Mouse (Mus musculus): ENCODE measurements around the gene Ints4. TPM values are rescaled to one million over a fixed set of nuclear protein-coding genes. Genes with fewer than 3 reads are reported as not detected.
A peak's percentile ranks its signal among the peaks of the same experiment; 100 is the strongest.
"Not testable (repeated sequence)": the region's sequence is repeated elsewhere in the genome, so short reads cannot be mapped to it uniquely, and the experiment has no call there.

The Ints4 gene
- polyA plus RNA-seq (2014; fragmentation: Nextera tagmentation; extraction: Ambion mirVana) = 37.8 and 40.1 TPM in 2 replicates

DNA sequence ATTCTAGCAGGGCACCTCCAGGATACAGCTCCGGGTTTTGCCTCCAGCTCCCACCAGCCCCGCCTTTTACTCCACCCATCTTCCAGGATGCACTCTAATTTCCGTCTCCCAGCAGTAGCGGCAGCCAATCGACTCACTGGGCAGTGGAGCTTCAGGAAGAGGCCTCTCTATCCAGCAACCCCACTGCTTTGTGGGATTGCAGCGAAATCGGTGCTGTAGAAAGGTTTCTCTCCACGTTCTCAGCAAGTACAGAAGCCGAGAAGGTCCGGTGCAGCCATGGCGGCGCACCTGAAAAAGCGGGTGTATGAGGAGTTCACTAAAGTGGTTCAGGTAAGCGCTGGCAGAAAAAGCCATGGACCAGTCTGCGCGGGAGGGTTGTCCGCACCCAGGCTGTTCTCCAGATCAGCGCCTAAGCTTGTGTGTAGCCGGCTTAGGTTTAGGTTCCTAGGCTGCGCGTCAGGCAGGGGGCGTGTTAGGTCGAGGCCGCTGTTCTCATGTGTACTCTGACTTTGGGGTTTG lies at the start of gene Ints4:
Ints4 (plus strand) TSS at position 136 of the 519 bp plus-strand sequence.
- H3K4me3 ChIP-seq (ENCODE audit: low read depth, low read length) = peak within 1 kb of the TSS; percentile 79
- under 1% methylated on average over 24 of the region's 24 CpGs for WGBS (ENCODE audit: insufficient replicate concordance)

DNA sequence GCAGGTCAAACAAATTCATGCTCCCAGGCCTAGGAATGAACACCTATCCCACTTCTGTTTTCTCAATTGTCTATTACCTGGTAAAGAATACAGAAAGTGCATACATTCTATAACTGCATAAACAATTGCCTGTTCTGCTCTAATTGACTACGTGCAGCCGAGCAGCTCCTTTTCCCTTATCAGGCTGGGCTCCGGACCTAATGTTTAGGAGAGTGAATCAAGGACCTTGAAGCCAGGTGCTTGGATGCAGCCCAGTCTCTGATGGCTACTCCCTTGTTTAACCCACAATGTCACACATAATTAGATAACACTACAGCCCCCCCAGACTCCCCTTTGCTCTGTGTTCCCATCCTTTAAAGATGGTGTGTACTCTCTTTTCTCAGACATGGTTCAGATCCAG lies 47.2 kb upstream of the Ints4 start:
- H3K27me3 ChIP-seq (ENCODE audit: control insufficient read depth, insufficient read depth, low read length); H3K9me3 ChIP-seq (replicated peaks; ENCODE audit: control insufficient read depth, low read length); H3K4me3 ChIP-seq (ENCODE audit: low read depth, low read length); ATAC-seq (replicated peaks; ENCODE audit: insufficient number of reproducible peaks, low FRiP score, low TSS enrichment); H3K9ac ChIP-seq (ENCODE audit: low read depth, low read length); H3K27ac ChIP-seq (ENCODE audit: low read depth, low read length); H3K4me1 ChIP-seq (ENCODE audit: control insufficient read depth, insufficient read depth, low read length); H3K4me2 ChIP-seq; H3K36me3 ChIP-seq (ENCODE audit: control insufficient read depth, insufficient read depth, low read length): not testable (repeated sequence)
- WGBS (ENCODE audit: insufficient replicate concordance) = 50% methylated on average over 3 of the region's 3 CpGs

More for the DNA sequence above, at the start of gene Ints4:
- Histone ChIP-seq H3K36me3 (ENCODE audit: control insufficient read depth, insufficient read depth, low read length) (peaks cover 6% of the 10 kb centered on the region; the same call in 1 of the 2 replicates), H3K27ac (ENCODE audit: low read depth, low read length) (peak within 1 kb of the TSS; percentile 73), H3K9me3 (replicated peaks; ENCODE audit: control insufficient read depth, low read length) (no peaks in the 10 kb centered on the region), H3K9ac (ENCODE audit: low read depth, low read length) (peak within 1 kb of the TSS; percentile 80), H3K4me1 (ENCODE audit: control insufficient read depth, insufficient read depth, low read length) (peaks cover 12% of the 10 kb centered on the region), H3K4me2 (peak within 1 kb of the TSS; percentile 93), H3K27me3 (ENCODE audit: control insufficient read depth, insufficient read depth, low read length) (no peaks in the 10 kb centered on the region)
- ATAC-seq (replicated peaks; ENCODE audit: insufficient number of reproducible peaks, low FRiP score, low TSS enrichment) = peak; percentile 97

DNA sequence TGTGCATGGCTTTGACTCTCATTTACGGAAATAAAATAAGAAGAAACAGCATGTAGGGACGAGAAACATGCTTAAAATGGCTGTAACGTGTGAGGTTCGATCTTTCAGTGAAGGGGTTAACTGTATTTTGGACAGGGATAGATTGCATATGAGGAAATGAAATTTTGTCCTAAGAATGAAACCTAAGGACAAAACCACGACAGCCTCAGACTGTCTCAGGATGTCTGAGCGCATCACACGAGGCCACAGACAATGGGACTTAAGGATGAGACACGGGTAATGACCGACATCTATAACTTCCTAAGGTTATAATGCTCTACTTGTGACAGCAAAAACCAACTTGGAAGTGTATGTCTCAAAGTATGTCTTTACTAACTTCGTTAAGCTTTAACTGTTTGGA lies 46.2 kb upstream of the Ints4 start:
- WGBS (ENCODE audit: insufficient replicate concordance) = 80% methylated on average over 10 of the region's 10 CpGs
- H3K4me3 ChIP-seq (ENCODE audit: low read depth, low read length) = no peak overlapping the region
- ATAC-seq (replicated peaks; ENCODE audit: insufficient number of reproducible peaks, low FRiP score, low TSS enrichment) = no peak

DNA sequence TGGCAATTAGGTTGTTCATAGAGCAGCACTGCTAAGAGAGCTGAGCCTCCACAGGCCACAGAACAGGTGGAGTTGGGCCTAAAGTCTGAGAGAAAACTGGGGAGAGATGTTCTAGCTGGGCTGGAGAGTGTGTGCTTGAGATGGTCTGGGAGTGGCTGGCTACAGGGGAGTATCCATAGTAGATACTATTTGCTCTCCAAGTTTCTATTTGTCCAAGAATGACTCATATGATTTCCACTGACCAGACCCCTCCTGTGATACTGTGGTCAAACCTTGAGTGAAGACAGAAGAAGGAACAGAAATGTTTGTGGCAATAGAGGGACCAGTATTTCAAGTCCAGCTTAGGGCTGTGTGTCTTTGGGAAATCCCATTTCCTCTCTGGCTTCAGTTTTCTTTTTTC lies 41.8 kb upstream of the Ints4 start:
- no peaks in the 10 kb centered on the region; the same call in 1 of the 2 replicates for H3K9me3 ChIP-seq (replicated peaks; ENCODE audit: control insufficient read depth, low read length)
- no peaks in the 10 kb centered on the region for H3K4me1 ChIP-seq (ENCODE audit: control insufficient read depth, insufficient read depth, low read length)
- H3K9ac ChIP-seq (ENCODE audit: low read depth, low read length) = no peak overlapping the region
- ATAC-seq (replicated peaks; ENCODE audit: insufficient number of reproducible peaks, low FRiP score, low TSS enrichment) = no peak
- no peak overlapping the region for H3K27ac ChIP-seq (ENCODE audit: low read depth, low read length)
- H3K4me2 ChIP-seq = no peak overlapping the region
- no peaks in the 10 kb centered on the region for H3K36me3 ChIP-seq (ENCODE audit: control insufficient read depth, insufficient read depth, low read length)
- no peak overlapping the region for H3K4me3 ChIP-seq (ENCODE audit: low read depth, low read length)
- H3K27me3 ChIP-seq (ENCODE audit: control insufficient read depth, insufficient read depth, low read length) = no peaks in the 10 kb centered on the region

More for the DNA sequence above, 46.2 kb upstream of the Ints4 start:
- H3K4me2 ChIP-seq = no peak overlapping the region
- H3K27me3 ChIP-seq (ENCODE audit: control insufficient read depth, insufficient read depth, low read length) = no peaks in the 10 kb centered on the region
- H3K9me3 ChIP-seq (replicated peaks; ENCODE audit: control insufficient read depth, low read length) = no peaks in the 10 kb centered on the region
- no peak overlapping the region for H3K27ac ChIP-seq (ENCODE audit: low read depth, low read length)
- H3K36me3 ChIP-seq (ENCODE audit: control insufficient read depth, insufficient read depth, low read length) = no peaks in the 10 kb centered on the region
- H3K4me1 ChIP-seq (ENCODE audit: control insufficient read depth, insufficient read depth, low read length) = peaks cover 7% of the 10 kb centered on the region; the same call in 1 of the 2 replicates
- H3K9ac ChIP-seq (ENCODE audit: low read depth, low read length) = no peak overlapping the region

DNA sequence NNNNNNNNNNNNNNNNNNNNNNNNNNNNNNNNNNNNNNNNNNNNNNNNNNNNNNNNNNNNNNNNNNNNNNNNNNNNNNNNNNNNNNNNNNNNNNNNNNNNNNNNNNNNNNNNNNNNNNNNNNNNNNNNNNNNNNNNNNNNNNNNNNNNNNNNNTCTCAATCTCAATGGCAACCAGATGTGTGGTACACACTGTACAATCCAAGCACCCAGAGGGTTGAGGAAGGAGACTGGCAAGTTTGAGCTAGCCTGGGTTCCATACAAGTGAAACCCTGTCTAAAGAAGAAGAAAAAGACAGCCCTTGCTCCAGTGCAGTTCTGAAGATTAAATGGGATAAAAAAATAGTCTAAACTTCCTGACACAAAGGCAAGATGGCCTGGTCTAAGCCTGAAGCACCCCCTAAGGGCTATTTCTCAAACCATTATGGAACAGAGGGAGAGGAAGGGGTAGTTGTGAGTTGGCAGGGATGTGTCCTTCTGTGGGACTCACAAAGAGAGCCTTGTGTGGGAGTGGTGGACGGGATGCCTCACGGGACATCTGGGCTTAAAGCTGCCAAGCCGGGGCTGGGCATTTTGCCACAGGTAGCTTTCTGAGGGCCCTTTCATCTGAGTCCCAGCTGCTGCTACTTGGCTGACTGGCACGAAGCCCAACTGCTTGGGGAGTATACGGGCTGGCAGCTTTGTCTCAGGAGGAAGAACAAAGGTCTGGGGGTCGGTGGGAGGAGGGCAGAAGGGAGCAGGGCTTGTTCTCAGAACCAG lies 34.4 kb upstream of the Ints4 start:
- no peak overlapping the region for H3K27ac ChIP-seq (ENCODE audit: low read depth, low read length)
- ATAC-seq (replicated peaks; ENCODE audit: insufficient number of reproducible peaks, low FRiP score, low TSS enrichment) = no peak
- no peaks in the 10 kb centered on the region for H3K4me1 ChIP-seq (ENCODE audit: control insufficient read depth, insufficient read depth, low read length)
- no peak overlapping the region for H3K9ac ChIP-seq (ENCODE audit: low read depth, low read length)
- no peaks in the 10 kb centered on the region; the same call in 1 of the 2 replicates for H3K9me3 ChIP-seq (replicated peaks; ENCODE audit: control insufficient read depth, low read length)
- H3K27me3 ChIP-seq (ENCODE audit: control insufficient read depth, insufficient read depth, low read length) = no peaks in the 10 kb centered on the region
- no peak overlapping the region for H3K4me2 ChIP-seq
- no peak overlapping the region for H3K4me3 ChIP-seq (ENCODE audit: low read depth, low read length)
- WGBS (ENCODE audit: insufficient replicate concordance) = 56% methylated on average over 6 of the region's 6 CpGs
- H3K36me3 ChIP-seq (ENCODE audit: control insufficient read depth, insufficient read depth, low read length) = no peaks in the 10 kb centered on the region

DNA sequence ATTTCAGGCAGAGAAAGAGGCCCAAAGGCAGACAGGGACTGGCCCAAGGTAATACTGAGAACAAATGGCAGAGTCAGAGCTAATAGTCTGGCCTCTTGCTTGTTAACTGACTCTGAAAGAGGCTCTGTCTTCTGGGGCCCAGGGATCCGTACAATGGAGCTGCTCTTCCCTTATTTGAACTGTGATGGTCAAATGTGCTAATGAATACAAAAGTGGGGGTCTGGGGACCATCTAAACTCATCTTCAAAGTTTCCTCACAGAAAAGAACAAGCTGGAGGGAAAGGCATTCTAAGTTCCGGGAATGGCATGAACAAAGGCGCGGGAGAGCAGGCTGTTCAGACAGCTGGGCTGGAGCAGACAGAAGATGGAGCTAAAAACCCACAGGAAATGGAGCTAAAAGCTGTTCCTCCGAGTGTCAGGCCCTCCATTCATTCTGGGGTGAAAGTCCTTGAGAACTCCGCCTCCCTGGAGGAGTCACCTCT lies 33.7 kb upstream of the Ints4 start:
- Histone ChIP-seq H3K9ac (ENCODE audit: low read depth, low read length) (no peak overlapping the region), H3K27me3 (ENCODE audit: control insufficient read depth, insufficient read depth, low read length) (no peaks in the 10 kb centered on the region), H3K36me3 (ENCODE audit: control insufficient read depth, insufficient read depth, low read length) (no peaks in the 10 kb centered on the region), H3K9me3 (replicated peaks; ENCODE audit: control insufficient read depth, low read length) (no peaks in the 10 kb centered on the region), H3K4me2 (no peak overlapping the region), H3K27ac (ENCODE audit: low read depth, low read length) (no peak overlapping the region), H3K4me3 (ENCODE audit: low read depth, low read length) (no peak overlapping the region), H3K4me1 (ENCODE audit: control insufficient read depth, insufficient read depth, low read length) (no peaks in the 10 kb centered on the region)
- 62% methylated on average over 6 of the region's 6 CpGs for WGBS (ENCODE audit: insufficient replicate concordance)
- ATAC-seq (replicated peaks; ENCODE audit: insufficient number of reproducible peaks, low FRiP score, low TSS enrichment) = no peak

DNA sequence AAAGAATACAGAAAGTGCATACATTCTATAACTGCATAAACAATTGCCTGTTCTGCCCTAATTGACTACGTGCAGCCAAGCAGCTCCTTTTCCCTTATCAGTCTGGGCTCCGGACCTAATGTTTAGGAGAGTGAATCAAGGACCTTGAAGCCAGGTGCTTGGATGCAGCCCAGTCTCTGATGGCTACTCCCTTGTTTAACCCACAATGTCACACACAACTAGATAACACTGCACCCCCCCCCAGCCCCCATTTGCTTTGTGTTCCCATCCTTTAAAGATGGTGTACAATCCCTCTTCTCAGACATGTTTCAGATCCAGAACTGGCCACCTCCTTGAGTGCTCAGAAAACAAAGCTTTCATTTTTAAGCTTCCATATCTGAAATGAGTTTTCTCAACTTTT lies 29.7 kb upstream of the Ints4 start, which contains the start of gene Kctd14:
Kctd14 (plus strand) TSS at position 301 of the 400 bp plus-strand sequence.
- not testable (repeated sequence) for H3K9ac ChIP-seq (ENCODE audit: low read depth, low read length); ATAC-seq (replicated peaks; ENCODE audit: insufficient number of reproducible peaks, low FRiP score, low TSS enrichment); H3K4me1 ChIP-seq (ENCODE audit: control insufficient read depth, insufficient read depth, low read length); H3K4me2 ChIP-seq; H3K27ac ChIP-seq (ENCODE audit: low read depth, low read length); H3K4me3 ChIP-seq (ENCODE audit: low read depth, low read length); H3K9me3 ChIP-seq (replicated peaks; ENCODE audit: control insufficient read depth, low read length); H3K27me3 ChIP-seq (ENCODE audit: control insufficient read depth, insufficient read depth, low read length); H3K36me3 ChIP-seq (ENCODE audit: control insufficient read depth, insufficient read depth, low read length)
- 56% methylated on average over 2 of the region's 2 CpGs for WGBS (ENCODE audit: insufficient replicate concordance)

DNA sequence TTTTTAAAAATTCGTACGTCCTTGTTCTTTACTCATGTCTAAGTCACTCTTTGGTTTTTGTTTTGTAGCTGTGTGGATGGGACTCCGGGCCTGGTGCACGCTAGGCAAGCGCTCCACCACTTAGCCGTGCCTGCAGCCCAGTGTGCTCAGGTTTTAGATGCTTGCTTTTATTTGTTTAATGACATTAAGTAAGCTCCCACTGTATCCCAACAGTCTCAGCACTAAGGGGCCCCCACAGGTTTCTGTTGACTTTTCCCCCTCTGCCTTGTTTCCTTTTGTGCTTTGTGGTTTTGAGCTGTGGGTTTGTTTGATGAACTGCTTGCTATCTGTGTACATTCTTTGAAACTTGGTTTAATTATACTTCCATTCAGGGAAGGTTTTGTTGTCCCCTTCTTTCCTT lies 28.6 kb upstream of the Ints4 start:
- no peaks in the 10 kb centered on the region for H3K27me3 ChIP-seq (ENCODE audit: control insufficient read depth, insufficient read depth, low read length)
- no peak overlapping the region for H3K4me3 ChIP-seq (ENCODE audit: low read depth, low read length)
- no peak overlapping the region for H3K9ac ChIP-seq (ENCODE audit: low read depth, low read length)
- 88% methylated on average over 6 of the region's 6 CpGs for WGBS (ENCODE audit: insufficient replicate concordance)
- ATAC-seq (replicated peaks; ENCODE audit: insufficient number of reproducible peaks, low FRiP score, low TSS enrichment) = no peak
- H3K4me2 ChIP-seq = no peak overlapping the region
- peaks cover 2% of the 10 kb centered on the region; the same call in 1 of the 2 replicates for H3K4me1 ChIP-seq (ENCODE audit: control insufficient read depth, insufficient read depth, low read length)
- H3K9me3 ChIP-seq (replicated peaks; ENCODE audit: control insufficient read depth, low read length) = no peaks in the 10 kb centered on the region
- no peak overlapping the region for H3K27ac ChIP-seq (ENCODE audit: low read depth, low read length)
- no peaks in the 10 kb centered on the region for H3K36me3 ChIP-seq (ENCODE audit: control insufficient read depth, insufficient read depth, low read length)
